Mouse (Mus musculus) embryonic facial prominence, embryonic 14.5 days (tissue): ENCODE data around the gene Gpr85. TPM values are rescaled to one million over a fixed set of nuclear protein-coding genes. Genes with fewer than 3 reads are reported as not detected.

Experiments
- ATAC-seq: fragments of 200-750 bp; cut with Nextera tagmentation; 2 replicates; pipeline ENCODE4 v1.8.0; 2017; ENCODE audit warnings: low read depth, moderate number of reproducible peaks, moderate TSS enrichment
- DNase-seq: peaks from one replicate; pipeline ENCODE4 v3.0.0-alpha.2; 2015; ENCODE audit warnings: low spot score
- H3K27ac ChIP-seq: fragments of 300-500 bp; sonication (generic); replicated peaks from 2 replicates; pipeline ENCODE4 v1.5.1; 2014; ENCODE audit warnings: low read depth, mild to moderate bottlenecking, low read length, moderate library complexity
- H3K27me3 ChIP-seq: fragments of 300-500 bp; sonication (generic); replicated peaks from 2 replicates; pipeline ENCODE4 v1.6.1; 2014; ENCODE audit warnings: low read length; ENCODE audit not compliant: control insufficient read depth, insufficient read depth
- H3K36me3 ChIP-seq: fragments of 300-500 bp; sonication (generic); 2 replicates; pipeline ENCODE4 v1.6.1; 2014; ENCODE audit warnings: low read length, mixed read lengths; ENCODE audit not compliant: control insufficient read depth, insufficient read depth
- H3K4me1 ChIP-seq: fragments of 300-500 bp; sonication (generic); 2 replicates; pipeline ENCODE4 v1.6.1; 2014; ENCODE audit warnings: antibody characterized with exemption, low read length; ENCODE audit not compliant: control insufficient read depth, insufficient read depth
- H3K4me2 ChIP-seq: fragments of 300-500 bp; sonication (generic); 2 replicates; pipeline ENCODE4 v1.6.1; 2014; ENCODE audit warnings: low read depth, mild to moderate bottlenecking, low read length, moderate library complexity, mixed read lengths
- H3K4me3 ChIP-seq: fragments of 300-500 bp; sonication (generic); 2 replicates; pipeline ENCODE4 v1.5.1; 2014; ENCODE audit warnings: low read depth, mild to moderate bottlenecking, low read length
- H3K9ac ChIP-seq: fragments of 300-500 bp; sonication (generic); 2 replicates; pipeline ENCODE4 v1.6.1; 2014; ENCODE audit warnings: low read depth, mild to moderate bottlenecking, low read length, moderate library complexity, mixed read lengths
- H3K9me3 ChIP-seq: fragments of 300-500 bp; sonication (generic); 2 replicates; pipeline ENCODE4 v1.6.1; 2016; ENCODE audit warnings: low read length; ENCODE audit not compliant: control insufficient read depth
- WGBS: fragments of 180-500 bp; shearing (Covaris S2); extraction: QIAGEN DNeasy Blood & Tissue Kit; methylation state at CpG from one replicate; pipeline ENCODE4 v1.1.7; 2014; 5-methylcytosine and 5-hydroxymethylcytosine counted together
- polyA plus RNA-seq: library from polyadenylated mRNA; unstranded; fragments of >200 nt; fragmentation: Nextera tagmentation; extraction: Ambion mirVana; gene quantifications from 2 replicates; pipeline ENCODE4 v1.2.1, GENCODE M21; 2014

Gpr85 gene
- polyA plus RNA-seq, result 6.1 and 7.4 TPM in 2 replicates

DNA sequence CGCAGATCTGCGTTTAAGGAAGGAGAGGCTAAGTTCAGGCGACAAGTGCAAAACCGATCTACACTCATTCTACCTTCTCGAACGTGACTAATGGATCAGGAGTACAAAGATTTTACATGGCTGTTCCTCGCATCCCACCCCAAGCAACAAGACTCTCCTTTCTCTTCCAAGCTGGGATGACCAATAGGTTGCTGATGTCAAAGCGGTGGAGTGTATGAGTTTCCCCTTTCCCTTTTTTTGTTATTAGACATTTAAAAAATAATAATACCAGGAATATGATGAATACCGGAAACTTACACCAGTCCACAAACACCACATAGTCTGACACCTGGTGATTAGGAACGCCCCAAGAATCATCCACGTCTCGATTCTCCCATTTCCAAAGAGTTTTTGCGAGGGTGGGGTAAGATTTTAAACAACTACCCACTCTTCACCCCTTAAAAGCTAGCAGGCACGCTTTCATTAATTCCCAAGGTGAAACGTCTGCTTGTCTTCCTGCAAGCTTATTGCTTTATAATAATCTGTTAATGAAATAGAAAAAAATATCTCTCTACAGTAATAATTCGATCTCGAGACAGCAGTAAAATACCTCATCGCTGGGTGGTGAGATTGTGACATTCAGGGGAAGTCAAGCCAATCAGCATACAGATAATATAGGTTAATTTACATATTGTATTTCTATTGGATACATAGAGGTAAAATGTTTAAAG, at the start of gene Gpr85:
Gene Gpr85 (minus strand): TSS at position 598 of the 710 bp plus-strand sequence.
- WGBS, result 39% methylated on average over 18 of the region's 18 CpGs
- H3K36me3 ChIP-seq, result no peaks in the 10 kb centered on the region
- no peaks in the 10 kb centered on the region for H3K27me3 ChIP-seq
- DNase-seq (no peak), ATAC-seq (no peak)
- H3K4me3 ChIP-seq, result peak within 1 kb of the TSS; percentile 63
- H3K4me1 ChIP-seq, result no peaks in the 10 kb centered on the region
- H3K27ac ChIP-seq, result peak within 1 kb of the TSS; percentile 86
- H3K4me2 ChIP-seq, result peak within 1 kb of the TSS; percentile 90
- H3K9me3 ChIP-seq, result no peaks in the 10 kb centered on the region
- H3K9ac ChIP-seq, result peak within 1 kb of the TSS; percentile 87

DNA sequence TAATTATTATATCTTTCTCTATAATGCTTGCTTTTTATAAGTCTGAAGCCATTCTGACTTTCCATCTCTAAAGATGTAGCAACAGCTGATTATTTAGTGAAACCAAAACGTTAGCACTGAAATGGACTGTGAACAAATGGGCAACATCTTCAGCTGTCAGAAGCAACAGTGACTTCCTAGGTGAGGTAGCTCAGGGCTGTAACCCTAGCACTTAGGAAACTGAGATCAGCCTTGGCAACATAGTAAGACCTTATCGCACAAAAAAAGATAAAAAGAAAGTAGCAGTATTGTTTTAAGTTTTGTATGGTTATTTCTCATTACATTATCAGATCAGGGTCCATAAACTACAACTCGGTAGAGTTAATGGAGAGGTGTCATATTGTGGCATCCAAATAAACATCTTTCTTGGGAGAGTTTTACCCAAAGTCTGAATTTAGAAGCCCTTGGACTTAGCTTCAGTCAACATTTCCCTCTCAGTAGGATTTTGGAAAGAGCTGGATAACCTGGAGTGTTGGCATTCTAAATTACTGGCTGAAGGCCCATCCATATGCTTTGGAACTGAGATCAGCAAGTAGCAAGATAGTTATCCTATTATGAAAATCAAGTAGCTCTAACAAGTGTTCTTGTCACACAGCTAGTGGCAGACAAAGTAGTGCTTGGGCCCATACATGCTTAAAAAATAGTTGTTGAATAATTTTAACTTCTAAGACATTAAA, 45.3 kb upstream of the Gpr85 start:
- no peak for ATAC-seq
- DNase-seq, result no peak
- no peaks in the 10 kb centered on the region for H3K36me3 ChIP-seq
- H3K9ac ChIP-seq, result no peak overlapping the region
- no peak overlapping the region for H3K4me2 ChIP-seq
- 81% methylated on average over 3 of the region's 3 CpGs for WGBS
- H3K27me3 ChIP-seq, result no peaks in the 10 kb centered on the region
- H3K27ac ChIP-seq, result no peak overlapping the region
- no peak overlapping the region for H3K4me3 ChIP-seq
- no peaks in the 10 kb centered on the region for H3K4me1 ChIP-seq
- no peaks in the 10 kb centered on the region for H3K9me3 ChIP-seq

DNA sequence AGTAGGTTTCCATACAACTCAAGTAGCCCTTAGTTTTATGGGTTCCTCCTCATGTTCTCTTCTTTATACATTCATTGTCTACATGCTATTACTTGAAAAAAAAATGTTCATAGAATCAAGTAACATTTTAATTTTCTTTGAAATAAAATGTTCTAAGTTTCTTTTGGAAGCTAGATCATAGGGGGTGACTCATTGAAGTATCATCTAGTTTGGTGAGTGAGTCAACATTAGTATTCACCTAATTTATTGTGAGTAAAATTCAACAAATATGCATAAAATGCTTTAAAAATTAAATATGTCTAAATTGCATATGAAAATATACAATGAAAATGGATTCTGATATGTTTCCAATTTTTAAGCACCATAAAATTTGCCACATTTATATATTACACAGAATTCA, 43.2 kb upstream of the Gpr85 start:
- Histone ChIP-seq H3K27ac (no peak overlapping the region), H3K9ac (no peak overlapping the region), H3K4me2 (no peak overlapping the region), H3K4me1 (no peaks in the 10 kb centered on the region), H3K4me3 (no peak overlapping the region), H3K36me3 (no peaks in the 10 kb centered on the region), H3K27me3 (no peaks in the 10 kb centered on the region), H3K9me3 (no peaks in the 10 kb centered on the region)
- ATAC-seq (no peak), DNase-seq (no peak)

DNA sequence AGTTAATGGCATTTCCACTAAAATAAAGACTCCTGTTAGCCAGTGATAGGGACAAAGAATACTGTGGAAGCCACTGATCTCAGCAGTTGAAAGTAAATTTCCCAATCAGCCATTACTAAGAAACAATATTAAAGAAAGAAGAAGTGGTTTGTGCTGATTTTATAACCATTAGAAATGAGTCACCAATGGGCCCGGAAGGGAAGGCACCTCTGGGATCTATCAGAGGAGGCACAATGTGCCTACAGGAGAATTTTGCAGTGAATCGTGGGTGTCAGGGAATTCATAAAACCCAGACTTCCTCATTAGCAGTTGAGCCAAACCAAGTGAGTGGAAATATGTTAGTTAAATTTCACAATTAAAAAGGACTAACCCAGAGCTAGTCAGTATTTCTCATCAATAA, 34.2 kb upstream of the Gpr85 start:
- no peaks in the 10 kb centered on the region for H3K27me3 ChIP-seq
- H3K9ac ChIP-seq, result no peak overlapping the region
- 0 out of 2 replicates have a peak, but pooled peaks cover 2% of the 10 kb centered on the region for H3K36me3 ChIP-seq
- H3K9me3 ChIP-seq, result no peaks in the 10 kb centered on the region
- H3K4me1 ChIP-seq, result peaks cover 7% of the 10 kb centered on the region
- no peak overlapping the region for H3K4me2 ChIP-seq
- DNase-seq (no peak), ATAC-seq (no peak)
- no peak overlapping the region for H3K27ac ChIP-seq
- WGBS, result 89% methylated on average over 2 of the region's 2 CpGs
- H3K4me3 ChIP-seq, result no peak overlapping the region

DNA sequence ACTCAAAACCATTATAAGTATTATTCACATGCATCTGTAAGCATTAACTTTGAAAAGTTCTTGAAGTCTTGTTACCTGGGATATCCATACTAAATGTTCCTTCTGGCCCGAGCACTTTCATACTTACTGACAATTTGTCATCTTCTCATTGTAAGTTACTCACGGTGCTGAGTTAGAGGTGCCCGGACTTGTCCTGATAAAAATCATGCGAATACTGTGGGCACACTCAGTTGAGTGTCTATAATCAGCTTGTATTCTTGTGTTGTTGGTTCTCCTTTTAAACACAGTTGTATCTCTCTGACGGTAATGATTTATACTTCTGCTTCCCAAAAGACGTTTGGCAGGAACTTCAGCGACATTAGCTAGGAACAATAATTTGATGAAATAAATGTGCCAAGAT, 32.3 kb upstream of the Gpr85 start:
- 0 out of 2 replicates have a peak, but pooled peaks cover 12% of the 10 kb centered on the region for H3K36me3 ChIP-seq
- peaks cover 7% of the 10 kb centered on the region for H3K4me1 ChIP-seq
- WGBS, result 62% methylated on average over 7 of the region's 7 CpGs
- ATAC-seq, result no peak
- H3K4me2 ChIP-seq, result peak overlapping the region; percentile 67
- H3K27me3 ChIP-seq, result no peaks in the 10 kb centered on the region
- peak overlapping the region; percentile 89; the same call in 1 of the 2 replicates for H3K27ac ChIP-seq
- peak overlapping the region; percentile 66 for H3K4me3 ChIP-seq
- H3K9ac ChIP-seq, result peak overlapping the region; percentile 77; the same call in 1 of the 2 replicates
- DNase-seq, result no peak
- no peaks in the 10 kb centered on the region for H3K9me3 ChIP-seq

DNA sequence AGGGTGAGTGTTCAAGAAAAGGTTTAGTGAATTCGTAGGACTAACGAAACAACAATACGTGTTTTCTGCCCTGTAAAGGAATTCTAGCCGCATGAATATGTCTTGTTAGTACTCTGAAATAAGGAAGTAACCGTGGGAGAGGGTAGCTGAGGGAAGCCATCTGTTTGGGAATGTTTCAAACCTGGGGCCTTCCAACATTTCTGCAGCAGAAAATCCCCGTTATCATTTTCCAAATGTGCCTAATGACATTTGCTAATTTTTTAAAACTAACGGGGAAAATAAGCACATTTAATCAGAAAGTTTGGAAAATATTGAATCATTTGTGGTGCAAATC, 31.9 kb upstream of the Gpr85 start:
- DNase-seq, result no peak
- Histone ChIP-seq H3K36me3 (0 out of 2 replicates have a peak, but pooled peaks cover 12% of the 10 kb centered on the region), H3K9me3 (no peaks in the 10 kb centered on the region), H3K27me3 (no peaks in the 10 kb centered on the region), H3K4me2 (peak overlapping the region; percentile 67), H3K9ac (peak overlapping the region; percentile 77), H3K4me1 (peaks cover 7% of the 10 kb centered on the region), H3K27ac (peak overlapping the region; percentile 89), H3K4me3 (peak overlapping the region; percentile 66)
- 3% methylated on average over 7 of the region's 7 CpGs for WGBS
- ATAC-seq, result peak; percentile 67

DNA sequence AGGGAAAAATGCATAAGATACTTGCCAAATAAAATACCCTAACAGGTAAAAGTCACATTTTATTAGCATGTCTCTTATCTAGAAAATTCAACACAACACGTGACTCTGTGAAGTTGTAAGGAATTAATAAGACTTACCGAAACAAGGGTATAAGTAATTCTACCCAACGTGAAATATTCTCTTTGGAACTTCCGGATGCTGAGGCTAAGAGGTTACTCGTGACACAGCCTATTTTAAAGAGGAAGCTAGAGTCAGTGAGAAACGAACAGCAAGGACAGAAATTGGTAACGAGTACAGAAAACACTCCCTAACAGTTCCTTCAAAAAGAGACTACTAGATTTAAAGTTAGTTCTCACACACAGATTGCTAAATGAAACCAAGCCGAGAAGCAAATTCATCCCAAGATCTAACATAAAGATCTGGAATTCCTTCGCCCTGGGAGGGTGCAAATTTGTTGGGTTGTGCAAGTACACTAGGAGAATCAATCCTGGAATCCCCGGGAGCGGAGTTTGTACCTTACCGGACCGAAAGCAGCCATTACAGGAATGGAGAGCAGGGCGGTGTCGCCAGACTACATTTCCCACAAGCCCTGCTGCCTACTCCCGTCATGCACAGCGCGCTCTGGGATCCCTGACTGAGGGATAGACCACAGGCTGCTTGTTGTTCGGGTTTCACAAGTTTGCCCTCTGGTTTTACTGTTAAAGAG, 31.3 kb upstream of the Gpr85 start, which contains the start of gene 2610001J05Rik:
Gene 2610001J05Rik (minus strand): TSS at position 600 of the 706 bp plus-strand sequence.
- Histone ChIP-seq H3K27me3 (no peaks in the 10 kb centered on the region), H3K9ac (peak within 1 kb of the TSS; percentile 77), H3K36me3 (0 out of 2 replicates have a peak, but pooled peaks cover 12% of the 10 kb centered on the region), H3K4me3 (peak within 1 kb of the TSS; percentile 66), H3K4me1 (peaks cover 7% of the 10 kb centered on the region), H3K4me2 (peak within 1 kb of the TSS; percentile 67), H3K27ac (peak within 1 kb of the TSS; percentile 89), H3K9me3 (no peaks in the 10 kb centered on the region)
- WGBS, result under 1% methylated on average over 19 of the region's 19 CpGs
- DNase-seq (peak; percentile 98), ATAC-seq (peak; percentile 100)

DNA sequence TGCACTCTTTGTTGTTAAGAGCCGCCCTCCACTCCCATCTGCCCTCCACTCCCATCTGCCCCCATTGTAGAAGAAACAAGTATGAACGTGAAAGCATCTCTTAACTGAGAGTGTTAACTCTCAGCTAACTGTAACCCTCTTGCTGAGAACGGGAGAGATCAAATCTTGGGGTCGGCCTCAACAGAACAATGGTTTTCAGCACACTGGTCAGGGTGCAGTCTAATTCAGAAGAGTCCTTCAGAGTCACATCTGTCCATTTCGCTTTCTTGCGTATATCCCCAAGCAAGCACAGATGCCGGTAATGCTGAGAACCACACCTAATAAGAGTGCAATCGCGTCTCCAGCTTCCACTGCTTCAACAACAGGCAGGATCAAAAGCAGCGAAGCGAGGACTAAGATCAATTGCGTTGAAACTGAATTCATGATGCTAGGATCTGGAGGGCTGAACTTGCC, 30.6 kb upstream of the Gpr85 start:
- peak; percentile 41 for DNase-seq
- 34% methylated on average over 12 of the region's 12 CpGs for whole genome bisulfite sequencing
- Histone ChIP-seq H3K27me3 (no peaks in the 10 kb centered on the region), H3K36me3 (0 out of 2 replicates have a peak, but pooled peaks cover 12% of the 10 kb centered on the region), H3K9me3 (no peaks in the 10 kb centered on the region), H3K27ac (no peak overlapping the region; the same call in 1 of the 2 replicates), H3K9ac (peak overlapping the region; percentile 55), H3K4me1 (peaks cover 7% of the 10 kb centered on the region), H3K4me2 (peak overlapping the region; percentile 67), H3K4me3 (peak overlapping the region; percentile 66)
- ATAC-seq, result no peak
